In the genomic region with DNA sequence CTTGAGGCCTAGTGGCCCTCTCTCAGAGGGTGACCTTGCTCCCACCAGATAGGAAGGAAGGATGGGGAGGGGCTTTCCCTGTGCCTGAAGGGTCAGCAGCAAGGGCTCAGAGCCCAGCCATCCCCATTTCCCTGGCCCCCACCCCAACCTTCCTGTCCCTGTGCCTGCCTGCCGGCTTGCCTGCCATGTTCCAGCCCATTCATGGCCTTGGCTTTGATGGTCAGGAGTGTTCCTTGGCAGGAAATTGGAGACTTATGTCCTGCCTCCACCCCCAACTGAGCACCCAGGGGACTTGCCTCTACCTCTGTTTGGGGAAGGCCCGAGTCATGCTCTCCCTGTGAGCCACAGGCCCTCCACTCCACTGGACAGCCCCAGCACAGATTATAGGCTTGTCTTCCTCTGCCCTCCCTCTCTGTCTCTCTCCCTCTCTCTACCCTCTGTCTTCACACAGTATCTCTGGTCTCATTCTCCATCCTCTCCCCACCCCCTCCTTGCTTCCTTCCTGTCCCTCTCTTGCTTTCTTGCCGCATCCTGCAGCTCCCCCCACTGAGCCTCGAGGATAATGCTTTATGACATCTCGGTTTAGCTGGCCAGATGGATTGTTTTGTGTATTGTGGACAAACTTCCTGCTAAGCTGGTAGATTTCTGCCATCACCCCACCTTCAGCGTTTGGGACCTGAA, we compare ENCODE assay signal across 9 mouse cellular contexts. TPM values are rescaled to one million over a fixed set of nuclear protein-coding genes. Genes with fewer than 3 reads are reported as not detected.
DNase-seq lines count a peak whose midpoint lies in the region; ATAC-seq lines count a peak whose summit lies in the region.
"Had no signal": no experiment of that assay in that cellular context is flagged by ENCODE, and none has a peak within 500 bp of the region (broad histone marks: within the 10 kb centered on the region; RNA-seq: fewer than 3 reads in every experiment).

No protein-coding gene starts in this region.

- H3K36me3 ChIP-seq in hindbrain, embryonic 13.5 days = no peaks in the 10 kb centered on the region
- no peaks in the 10 kb centered on the region for H3K36me3 ChIP-seq in hindbrain, embryonic 14.5 days (replicated peaks; ENCODE audit: control insufficient read depth, insufficient read depth)
- no peaks in the 10 kb centered on the region for H3K36me3 ChIP-seq in macrophage (ENCODE audit: inconsistent target)
- no peaks in the 10 kb centered on the region for H3K36me3 ChIP-seq in forebrain, embryonic 15.5 days
- H3K36me3 ChIP-seq: midbrain, embryonic 12.5 days had no signal

- no peak overlapping the region for H3K9ac ChIP-seq in hindbrain, embryonic 13.5 days
- no peak overlapping the region for H3K9ac ChIP-seq in hindbrain, embryonic 14.5 days
- no peak overlapping the region for H3K9ac ChIP-seq in forebrain, embryonic 15.5 days (replicated peaks)
- H3K9ac ChIP-seq: midbrain, embryonic 12.5 days had no signal

- no peak overlapping the region for H3K4me3 ChIP-seq in hindbrain, embryonic 13.5 days
- no peak overlapping the region for H3K4me3 ChIP-seq in hindbrain, embryonic 14.5 days (replicated peaks; ENCODE audit: low read length)
- H3K4me3 ChIP-seq in macrophage (ENCODE audit: inconsistent target) = no peak overlapping the region
- no peak overlapping the region for H3K4me3 ChIP-seq in forebrain, embryonic 15.5 days

- H3K79me2 ChIP-seq in macrophage (ENCODE audit: inconsistent target) = peaks cover 26% of the 10 kb centered on the region

- DNase-seq in hindbrain, embryonic 14.5 days (ENCODE audit: low spot score) = no peak
- DNase-seq in T-cell, adult 2 months (ENCODE audit: low spot score) = peak; percentile 68
- peak; percentile 82 to 90 for DNase-seq in heart, adult 9 months (ENCODE audit: low spot score in 2 of 2)
- peak; percentile 85 for DNase-seq in kidney, postnatal 10 days
- no peak for DNase-seq in layer of hippocampus, postnatal 25 days (ENCODE audit: extremely low spot score in 1 of 2, low spot score in 1 of 2)

- WGBS in hindbrain, embryonic 13.5 days = 42% methylated on average over 6 of the region's 6 CpGs
- 34% methylated on average over 6 of the region's 6 CpGs for WGBS in hindbrain, embryonic 14.5 days
- WGBS in macrophage (ENCODE audit: missing documents) = 14% methylated on average over 6 of the region's 6 CpGs
- WGBS in forebrain, embryonic 15.5 days = 38% methylated on average over 6 of the region's 6 CpGs

- peaks cover 53% of the 10 kb centered on the region for H3K4me1 ChIP-seq in hindbrain, embryonic 13.5 days (replicated peaks)
- H3K4me1 ChIP-seq in hindbrain, embryonic 14.5 days (replicated peaks; ENCODE audit: control insufficient read depth, insufficient read depth, low read length) = peaks cover 7% of the 10 kb centered on the region; the same call in 1 of the 2 replicates
- H3K4me1 ChIP-seq in forebrain, embryonic 15.5 days = peaks cover 21% of the 10 kb centered on the region

- peaks cover 61% of the 10 kb centered on the region for H3K27me3 ChIP-seq in hindbrain, embryonic 13.5 days
- H3K27me3 ChIP-seq in hindbrain, embryonic 14.5 days (ENCODE audit: control insufficient read depth, insufficient read depth, low read length) = peaks cover 38% of the 10 kb centered on the region
- H3K27me3 ChIP-seq in forebrain, embryonic 15.5 days = peaks cover 23% of the 10 kb centered on the region

- no peaks in the 10 kb centered on the region for H3K9me3 ChIP-seq in hindbrain, embryonic 13.5 days
- no peaks in the 10 kb centered on the region for H3K9me3 ChIP-seq in hindbrain, embryonic 14.5 days (ENCODE audit: control insufficient read depth, low read length)
- H3K9me3 ChIP-seq in forebrain, embryonic 15.5 days = no peaks in the 10 kb centered on the region
- H3K9me3 ChIP-seq: midbrain, embryonic 12.5 days had no signal

- ATAC-seq in hindbrain, embryonic 13.5 days (ENCODE audit: low FRiP score) = no peak
- no peak for ATAC-seq in hindbrain, embryonic 14.5 days (ENCODE audit: low FRiP score)
- ATAC-seq in forebrain, embryonic 15.5 days (replicated peaks) = no peak

- H3K27ac ChIP-seq in hindbrain, embryonic 13.5 days = 0 out of 2 replicates have a peak overlapping the region, but pooled peaks have one; percentile 12
- H3K27ac ChIP-seq in hindbrain, embryonic 14.5 days = no peak overlapping the region
- H3K27ac ChIP-seq in macrophage = peak overlapping the region; percentile 92
- H3K27ac ChIP-seq in forebrain, embryonic 15.5 days (replicated peaks) = no peak overlapping the region
- H3K27ac ChIP-seq: midbrain, embryonic 12.5 days had no signal

- no peak overlapping the region for H3K4me2 ChIP-seq in hindbrain, embryonic 13.5 days
- H3K4me2 ChIP-seq in hindbrain, embryonic 14.5 days (replicated peaks) = no peak overlapping the region
- no peak overlapping the region for H3K4me2 ChIP-seq in forebrain, embryonic 15.5 days (replicated peaks)

RNA-seq across cellular contexts. Expression of a gene that starts 1.5 kb away (rescaled TPM):
- polyA plus RNA-seq in hindbrain, embryonic 13.5 days (2015; fragmentation: Nextera tagmentation; extraction: Ambion mirVana) = 9.1 and 11.3 TPM in 2 replicates
- polyA plus RNA-seq in hindbrain, embryonic 14.5 days (2014; fragmentation: Nextera tagmentation; extraction: Ambion mirVana) = 11.6 and 14.7 TPM in 2 replicates
- 1,000 to 10,000 TPM in 1 of 26 experiments, 100 to 1,000 TPM in 25; 192 to 1,896 (median 380) TPM for total RNA-seq in macrophage (2018; cell fraction: chromatin; rRNA removed)
- 100 to 1,000 TPM; 198 to 344 (median 273) TPM for total RNA-seq in macrophage (2018; cell fraction: cytosol; rRNA removed)
- total RNA-seq in macrophage (2018; cell fraction: nucleus; rRNA removed) = 100 to 1,000 TPM; 233 to 720 (median 426) TPM
- 130 to 283 TPM (median 243 TPM) in 3 replicates for polyA plus RNA-seq in macrophage (2018)
- 10 to 100 TPM; 17.8 to 24.5 TPM for total RNA-seq in layer of hippocampus, postnatal 25 days (2021)
- polyA plus RNA-seq in forebrain, embryonic 15.5 days (2015; fragmentation: Nextera tagmentation; extraction: Ambion mirVana) = 13.5 and 21.4 TPM in 2 replicates

RNA-seq across cellular contexts. Expression of a gene that starts 51.6 kb away (rescaled TPM):
- polyA plus RNA-seq in hindbrain, embryonic 13.5 days (2015; fragmentation: Nextera tagmentation; extraction: Ambion mirVana) = not detected in 2 replicates
- polyA plus RNA-seq in hindbrain, embryonic 14.5 days (2014; fragmentation: Nextera tagmentation; extraction: Ambion mirVana) = not detected in 2 replicates
- 1 to 10 TPM in 1 of 26 experiments, not detected in 25; 1.4 TPM for total RNA-seq in macrophage (2018; cell fraction: chromatin; rRNA removed)
- under 1 TPM in 3 of 26 experiments, not detected in 23; 0.14 to 0.42 (median 0.19) TPM for total RNA-seq in macrophage (2018; cell fraction: cytosol; rRNA removed)
- total RNA-seq in macrophage (2018; cell fraction: nucleus; rRNA removed) = under 1 TPM in 1 of 26 experiments, not detected in 25; 0.76 TPM
- polyA plus RNA-seq in macrophage (2018) = not detected in 3 replicates
- total RNA-seq in layer of hippocampus, postnatal 25 days (2021) = not detected
- not detected in 2 replicates for polyA plus RNA-seq in forebrain, embryonic 15.5 days (2015; fragmentation: Nextera tagmentation; extraction: Ambion mirVana)
- polyA plus RNA-seq: midbrain, embryonic 12.5 days had no signal

Comparison
In these comparisons a context has a peak if more than half of its experiments do, and no peak if none do; other contexts are left out.
1. H3K27ac ChIP-seq: peak in hindbrain, embryonic 13.5 days (single experiment) and macrophage (single experiment); none in hindbrain, embryonic 14.5 days (single experiment) and forebrain, embryonic 15.5 days (single experiment).
2. DNase-seq: peak in T-cell, adult 2 months (single experiment), heart, adult 9 months (2 of 2) and kidney, postnatal 10 days (single experiment); none in hindbrain, embryonic 14.5 days (single experiment) and layer of hippocampus, postnatal 25 days (0 of 2).